Mouse (Mus musculus) MEL (cell line): ENCODE measurements at regions not wholly inside any gene's neighbourhood (a gene's known extent, or its start where the extent isn't known, plus 50 kb on each side); places are given as distances from the start of the nearest gene placed in this dataset.
"Not testable (repeated sequence)": the region's sequence is repeated elsewhere in the genome, so short reads cannot be mapped to it uniquely, and the experiment has no call there.

Experiments used
- DNase-seq: peaks from one replicate; pipeline ENCODE4 v3.0.0; 2011; ENCODE audit warnings: low read depth, low spot score
- H3K27ac ChIP-seq: 2 replicates; pipeline ENCODE4 v1.5.1; 2012; ENCODE audit warnings: low read depth, mild to moderate bottlenecking, control low read depth, low read length, moderate library complexity; ENCODE audit not compliant: control insufficient read depth
- H3K27me3 ChIP-seq, 2 experiments: fragments of 150-350 bp in 1 of 2; sonication (generic) in 1 of 2; 2 replicates each; pipeline ENCODE4 v1.6.1; 2012; ENCODE audit warnings: low read length in 2 of 2, mild to moderate bottlenecking in 2 of 2, improper control_type of control experiment in 1 of 2, moderate library complexity in 1 of 2; ENCODE audit not compliant: insufficient read depth in 2 of 2, control insufficient read depth in 1 of 2
- H3K36me3 ChIP-seq, 2 experiments: 2 replicates each; pipeline ENCODE4 v1.6.1; 2012 to 2014; ENCODE audit warnings: low read length in 2 of 2, improper control_type of control experiment in 1 of 2, inconsistent platforms in 1 of 2, mild to moderate bottlenecking in 1 of 2; ENCODE audit not compliant: insufficient read depth in 2 of 2, control insufficient read depth in 1 of 2
- H3K4me1 ChIP-seq, 2 experiments: fragments of 150-350 bp in 1 of 2; sonication (generic) in 1 of 2; 2 replicates each; pipeline ENCODE4 v1.6.1; 2012; ENCODE audit warnings: low read length in 2 of 2, improper control_type of control experiment in 1 of 2, mild to moderate bottlenecking in 1 of 2; ENCODE audit not compliant: insufficient read depth in 2 of 2, control insufficient read depth in 1 of 2
- H3K4me3 ChIP-seq, 2 experiments: fragments of 150-350 bp in 1 of 2; sonication (generic) in 1 of 2; 2 replicates each; pipeline ENCODE4 v1.5.1; 2012; ENCODE audit warnings: low read depth in 2 of 2, low read length in 2 of 2, mild to moderate bottlenecking in 2 of 2, moderate library complexity in 2 of 2, control low read depth in 1 of 2, improper control_type of control experiment in 1 of 2; ENCODE audit not compliant: control insufficient read depth in 1 of 2, insufficient read depth in 1 of 2
- H3K79me2 ChIP-seq: 2 replicates; pipeline ENCODE4 v1.6.1; 2012; ENCODE audit warnings: mild to moderate bottlenecking, low read length, moderate library complexity; ENCODE audit not compliant: control insufficient read depth, poor library complexity, insufficient read depth
- H3K9ac ChIP-seq: 2 replicates; pipeline ENCODE4 v1.6.1; 2012; ENCODE audit warnings: low read depth, mild to moderate bottlenecking, control low read depth, low read length, moderate library complexity; ENCODE audit not compliant: control insufficient read depth, poor library complexity, severe bottlenecking
- H3K9me3 ChIP-seq: fragments of 150-350 bp; sonication (generic); replicated peaks from 2 replicates; pipeline ENCODE4 v1.6.1; 2012; ENCODE audit warnings: mild to moderate bottlenecking, low read length, improper control_type of control experiment, moderate library complexity; ENCODE audit not compliant: insufficient read depth
- ETS1 ChIP-seq: IDR thresholded peaks from 2 replicates; pipeline ENCODE4 v1.6.1; 2012; ENCODE audit warnings: low read depth, mild to moderate bottlenecking, inconsistent platforms, low read length, improper control_type of control experiment, moderate library complexity
- GABPA ChIP-seq: IDR thresholded peaks from 2 replicates; pipeline ENCODE4 v1.6.1; 2012; ENCODE audit warnings: low read depth, mild to moderate bottlenecking, inconsistent platforms, low read length, improper control_type of control experiment, moderate library complexity
- JUND ChIP-seq: IDR thresholded peaks from 2 replicates; pipeline ENCODE4 v1.6.1; 2011; ENCODE audit warnings: low read depth, mild to moderate bottlenecking, improper control_type of control experiment, low read length
- MAX ChIP-seq: IDR thresholded peaks from 2 replicates; pipeline ENCODE4 v1.6.1; 2011; ENCODE audit warnings: low read length, improper control_type of control experiment
- MAZ ChIP-seq: IDR thresholded peaks from 2 replicates; pipeline ENCODE4 v1.6.1; 2012; ENCODE audit warnings: low read depth, mild to moderate bottlenecking, inconsistent platforms, low read length, improper control_type of control experiment
- MYB ChIP-seq: IDR thresholded peaks from 2 replicates; pipeline ENCODE4 v1.6.1; 2011; ENCODE audit warnings: mild to moderate bottlenecking, low read depth, low read length, improper control_type of control experiment
- NELFE ChIP-seq: IDR thresholded peaks from 2 replicates; pipeline ENCODE4 v1.6.1; 2011; ENCODE audit warnings: low read depth, low read length, improper control_type of control experiment
- POLR2AphosphoS2 ChIP-seq: IDR thresholded peaks from 2 replicates; pipeline ENCODE4 v1.6.1; 2011; ENCODE audit warnings: low read length, improper control_type of control experiment
- RCOR1 ChIP-seq: IDR thresholded peaks from 2 replicates; pipeline ENCODE4 v1.6.1; 2012; ENCODE audit warnings: low read depth, mild to moderate bottlenecking, inconsistent platforms, low read length, improper control_type of control experiment
- SIN3A ChIP-seq: IDR thresholded peaks from 2 replicates; pipeline ENCODE4 v1.6.1; 2012; ENCODE audit warnings: low read length, improper control_type of control experiment, inconsistent platforms
- TAL1 ChIP-seq: IDR thresholded peaks from 2 replicates; pipeline ENCODE4 v1.6.1; 2012; ENCODE audit warnings: mild to moderate bottlenecking, inconsistent platforms, low read length, moderate library complexity, mixed read lengths
- TCF12 ChIP-seq: IDR thresholded peaks from 2 replicates; pipeline ENCODE4 v1.6.1; 2014; ENCODE audit warnings: low read depth, mild to moderate bottlenecking, inconsistent platforms, low read length, improper control_type of control experiment, moderate library complexity
- UBTF ChIP-seq: IDR thresholded peaks from 2 replicates; pipeline ENCODE4 v1.6.1; 2012; ENCODE audit warnings: low read depth, mild to moderate bottlenecking, inconsistent platforms, low read length, improper control_type of control experiment, moderate library complexity, borderline replicate concordance; ENCODE audit not compliant: insufficient read depth
- USF2 ChIP-seq, 2 experiments: IDR thresholded peaks; 2 replicates each; pipeline ENCODE4 v1.6.1; 2011 to 2012; ENCODE audit warnings: improper control_type of control experiment in 2 of 2, low read length in 2 of 2, borderline replicate concordance in 1 of 2, inconsistent platforms in 1 of 2, low read depth in 1 of 2, mild to moderate bottlenecking in 1 of 2; ENCODE audit not compliant: insufficient read depth in 1 of 2
- ZKSCAN1 ChIP-seq: IDR thresholded peaks from 2 replicates; pipeline ENCODE4 v1.6.1; 2012; ENCODE audit warnings: low read depth, mild to moderate bottlenecking, inconsistent platforms, low read length, improper control_type of control experiment, moderate library complexity
- ZMIZ1 ChIP-seq: IDR thresholded peaks from 2 replicates; pipeline ENCODE4 v1.6.1; 2012; ENCODE audit warnings: low read depth, mild to moderate bottlenecking, inconsistent platforms, low read length, improper control_type of control experiment, moderate library complexity

DNA sequence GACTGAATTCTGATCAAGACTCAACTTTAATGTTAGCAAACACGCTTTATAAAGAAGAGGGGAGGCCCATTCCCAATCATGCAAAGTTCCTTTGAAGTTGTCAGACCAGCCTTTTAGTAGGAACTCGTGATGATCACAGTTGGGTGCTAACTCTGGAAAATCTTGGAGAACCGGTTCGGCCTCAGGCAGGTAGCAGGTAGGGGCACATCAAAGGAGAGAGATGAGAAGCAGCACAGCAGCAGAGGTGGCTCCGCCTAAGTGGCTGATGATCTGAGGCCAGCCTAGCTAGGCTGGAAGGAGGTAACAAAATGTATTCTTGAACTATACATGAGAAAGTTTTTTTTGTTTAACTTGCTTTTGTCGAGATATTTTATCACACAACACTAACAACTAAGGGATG is 742.7 kb upstream of the Gpc5 start:
- Histone ChIP-seq H3K27me3 (no peaks in the 10 kb centered on the region), H3K9ac (no peak overlapping the region), H3K4me3 (no peak overlapping the region), H3K9me3 (no peaks in the 10 kb centered on the region), H3K27ac (no peak overlapping the region), H3K79me2 (no peaks in the 10 kb centered on the region), H3K36me3 (no peaks in the 10 kb centered on the region)
- TF ChIP-seq USF2 (IDR thresholded peaks at IDR 0.05; ENCODE audit: borderline replicate concordance in 1 of 2, insufficient read depth in 1 of 2, low read depth in 1 of 2, low read length in 2 of 2) (no peak), MAX (no peak), ZKSCAN1 (no peak), ETS1 (no peak), JUND (no peak), POLR2AphosphoS2 (no peak), MAZ (no peak)
- TF ChIP-seq, all 39 proteins: peak for 0
- H3K4me1 ChIP-seq, result no peaks in the 10 kb centered on the region
- no peak for DNase-seq

DNA sequence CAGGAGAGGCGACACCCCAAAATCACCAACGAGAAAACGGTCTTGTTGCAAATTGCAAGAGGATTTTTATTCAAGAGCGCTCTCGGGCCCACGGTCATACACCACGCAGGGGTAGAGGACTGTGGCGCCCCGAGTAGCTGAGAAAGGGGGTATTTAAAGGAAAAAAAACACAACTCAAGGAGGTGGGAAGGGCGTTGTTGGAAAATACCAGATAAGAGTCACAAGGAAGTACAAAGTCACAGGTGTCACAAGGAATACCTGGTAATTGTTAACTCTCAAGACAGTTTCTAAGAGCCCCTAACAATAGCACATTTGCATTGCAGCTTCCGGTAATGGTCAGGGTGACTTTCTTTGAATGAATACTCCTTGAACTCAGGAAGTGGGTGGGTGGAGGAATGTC is 742.2 kb upstream of the Gpc5 start:
- not testable (repeated sequence) for H3K9me3 ChIP-seq, DNase-seq

DNA sequence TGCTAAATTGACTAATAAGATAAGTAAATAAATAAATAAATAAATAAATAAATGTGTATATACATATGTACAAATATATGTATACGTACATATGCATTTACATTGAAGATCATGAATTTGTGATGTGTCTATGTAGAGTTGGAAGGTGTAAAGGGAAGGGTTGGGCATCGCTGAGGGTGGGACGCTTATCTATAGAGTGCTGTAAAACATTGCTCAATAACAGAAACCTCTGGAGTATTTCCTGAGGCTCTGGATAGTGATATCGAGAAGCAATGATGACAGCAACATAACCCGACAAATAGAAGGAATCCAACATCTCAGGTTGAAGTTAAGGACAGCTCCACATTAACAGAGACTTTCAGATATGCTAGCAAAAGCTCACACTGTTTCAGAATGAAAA is 739.7 kb upstream of the Gpc5 start:
- H3K9ac ChIP-seq, result no peak overlapping the region
- no peaks in the 10 kb centered on the region for H3K4me1 ChIP-seq
- H3K27ac ChIP-seq, result no peak overlapping the region
- H3K79me2 ChIP-seq, result no peaks in the 10 kb centered on the region
- DNase-seq, result no peak
- no peaks in the 10 kb centered on the region for H3K27me3 ChIP-seq
- TF ChIP-seq SIN3A, result no peak
- no peak for TF ChIP-seq TCF12
- no peak for TF ChIP-seq RCOR1
- no peak for TF ChIP-seq TAL1
- no peak for TF ChIP-seq NELFE
- TF ChIP-seq UBTF, result no peak
- no peak for TF ChIP-seq ZMIZ1
- no peak for TF ChIP-seq USF2 (IDR thresholded peaks at IDR 0.05; ENCODE audit: borderline replicate concordance in 1 of 2, insufficient read depth in 1 of 2, low read depth in 1 of 2, low read length in 2 of 2)
- no peak for TF ChIP-seq GABPA
- TF ChIP-seq MYB, result no peak
- no peaks in the 10 kb centered on the region for H3K9me3 ChIP-seq
- H3K36me3 ChIP-seq, result no peaks in the 10 kb centered on the region
- H3K4me3 ChIP-seq, result no peak overlapping the region

More for the DNA sequence above, 742.2 kb upstream of the Gpc5 start:
- not testable (repeated sequence) for H3K4me3 ChIP-seq, H3K9ac ChIP-seq, H3K36me3 ChIP-seq, H3K27me3 ChIP-seq, H3K79me2 ChIP-seq, H3K4me1 ChIP-seq, H3K27ac ChIP-seq
